Mouse (Mus musculus) forebrain, postnatal 0 days (tissue): ENCODE measurements around the gene Mpz. TPM values are rescaled to one million over a fixed set of nuclear protein-coding genes. Genes with fewer than 3 reads are reported as not detected.

ENCODE experiments used
- ATAC-seq: fragments of 200-750 bp; cut with Nextera tagmentation; 2 replicates; pipeline ENCODE4 v1.8.0; 2017; ENCODE audit warnings: mild to moderate bottlenecking, moderate library complexity
- DNase-seq: peaks from one replicate; pipeline ENCODE4 v3.0.0-alpha.2; 2015
- H3K27ac ChIP-seq: fragments of 300-500 bp; sonication (generic); 2 replicates; pipeline ENCODE4 v1.5.1; 2014; ENCODE audit warnings: low read depth, mild to moderate bottlenecking, antibody characterized with exemption, low read length, moderate library complexity, mixed read lengths
- H3K27me3 ChIP-seq: fragments of 300-500 bp; sonication (generic); 2 replicates; pipeline ENCODE4 v1.6.1; 2014; ENCODE audit warnings: mild to moderate bottlenecking, low read length, mixed read lengths; ENCODE audit not compliant: insufficient read depth
- H3K36me3 ChIP-seq: fragments of 300-500 bp; sonication (generic); 2 replicates; pipeline ENCODE4 v1.6.1; 2014; ENCODE audit warnings: mild to moderate bottlenecking, moderate library complexity; ENCODE audit not compliant: insufficient read depth
- H3K4me1 ChIP-seq: fragments of 300-500 bp; sonication (generic); 2 replicates; pipeline ENCODE4 v1.6.1; 2014; ENCODE audit warnings: antibody characterized with exemption; ENCODE audit not compliant: insufficient read depth
- H3K4me2 ChIP-seq: fragments of 300-500 bp; sonication (generic); 2 replicates; pipeline ENCODE4 v1.6.1; 2014; ENCODE audit warnings: low read depth, mild to moderate bottlenecking, moderate library complexity
- H3K4me3 ChIP-seq: fragments of 300-500 bp; sonication (generic); 2 replicates; pipeline ENCODE4 v1.5.1; 2014; ENCODE audit warnings: low read depth, low read length, mixed read lengths
- H3K9ac ChIP-seq: fragments of 300-500 bp; sonication (generic); 2 replicates; pipeline ENCODE4 v1.6.1; 2014; ENCODE audit warnings: mild to moderate bottlenecking
- H3K9me3 ChIP-seq: fragments of 300-500 bp; sonication (generic); 2 replicates; pipeline ENCODE4 v1.6.1; 2016; ENCODE audit warnings: low read length
- CTCF ChIP-seq: sonication (generic); IDR thresholded peaks from 2 replicates; pipeline ENCODE4 v1.5.1; 2016; ENCODE audit warnings: antibody characterized with exemption, control low read depth, low read depth
- WGBS: fragments of 180-500 bp; shearing (Covaris S2); extraction: QIAGEN DNeasy Blood & Tissue Kit; methylation state at CpG from one replicate; pipeline ENCODE4 v1.1.7; 2014; 5-methylcytosine and 5-hydroxymethylcytosine counted together
- polyA plus RNA-seq: library from polyadenylated mRNA; unstranded; fragments of >200 nt; fragmentation: Nextera tagmentation; extraction: Ambion mirVana; gene quantifications from 2 replicates; pipeline ENCODE4 v1.2.1, GENCODE M21; 2015
- total RNA-seq: library from RNA; depleted of rRNA; stranded (reverse); fragments of >200 nt; gene quantifications from 2 replicates; pipeline ENCODE4 v1.2.3, GENCODE M21; 2014; rRNA removed

Gene Mpz
- total and polyA plus RNA-seq, 2 experiments from 2014 or later: 0.30 to 0.38 TPM

- no peak for ATAC-seq
- no peak overlapping the region for H3K4me3 ChIP-seq
- TF ChIP-seq CTCF: no peak
- DNase-seq: no peak
- no peaks in the 10 kb centered on the region for H3K4me1 ChIP-seq
- no peak overlapping the region for H3K27ac ChIP-seq
- H3K9ac ChIP-seq: no peak overlapping the region
- no peaks in the 10 kb centered on the region for H3K36me3 ChIP-seq
- H3K4me2 ChIP-seq: no peak overlapping the region
- 53% methylated on average over 11 of the region's 11 CpGs for WGBS
- H3K9me3 ChIP-seq: no peaks in the 10 kb centered on the region
- H3K27me3 ChIP-seq: no peaks in the 10 kb centered on the region
Measured at GRCm38 (mm10) chr1:171203471-171204248, 53.1 kb downstream of the Mpz start.

GRCm38 (mm10) chr1:171204249-171204644 is 53.7 kb downstream of the Mpz start:
- no peaks in the 10 kb centered on the region for H3K27me3 ChIP-seq
- H3K36me3 ChIP-seq: no peaks in the 10 kb centered on the region
- TF ChIP-seq CTCF: no peak
- no peaks in the 10 kb centered on the region for H3K4me1 ChIP-seq
- no peak overlapping the region for H3K4me2 ChIP-seq
- no peaks in the 10 kb centered on the region for H3K9me3 ChIP-seq
- no peak overlapping the region for H3K4me3 ChIP-seq
- no peak overlapping the region for H3K9ac ChIP-seq
- DNase-seq: no peak
- no peak for ATAC-seq
- no peak overlapping the region for H3K27ac ChIP-seq
- 66% methylated on average over 7 of the region's 7 CpGs for WGBS

- ATAC-seq (no peak), DNase-seq (no peak)
- Histone ChIP-seq H3K4me3 (no peak overlapping the region), H3K9me3 (no peaks in the 10 kb centered on the region), H3K27me3 (no peaks in the 10 kb centered on the region), H3K4me1 (no peaks in the 10 kb centered on the region), H3K27ac (no peak overlapping the region), H3K4me2 (no peak overlapping the region), H3K9ac (no peak overlapping the region), H3K36me3 (no peaks in the 10 kb centered on the region)
- TF ChIP-seq CTCF: no peak
- 52% methylated on average over 6 of the region's 6 CpGs for WGBS
Measured at GRCm38 (mm10) chr1:171205704-171206493, 55.4 kb downstream of the Mpz start.

DNA sequence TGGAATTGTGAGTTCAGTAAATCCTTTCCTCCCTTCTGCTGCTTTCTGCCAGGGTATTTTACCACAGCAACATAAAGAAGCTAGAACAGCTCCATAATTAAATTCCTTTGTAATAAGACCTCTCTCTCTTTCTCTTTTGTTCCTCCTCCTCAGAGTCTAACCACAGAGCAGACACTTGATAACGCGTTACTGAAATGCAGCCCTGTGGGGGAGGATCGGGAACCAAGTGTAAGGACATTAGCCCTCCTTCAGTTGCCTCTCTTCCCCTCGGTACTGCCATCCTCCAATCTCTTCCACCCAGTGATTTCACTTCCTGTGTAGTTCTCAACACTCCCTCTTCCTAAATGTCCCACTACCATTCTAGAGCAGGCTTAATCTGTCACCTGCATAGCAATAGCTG is 58.9 kb downstream of the Mpz start:
- H3K9me3 ChIP-seq: no peaks in the 10 kb centered on the region
- 6% methylated on average over 4 of the region's 4 CpGs for WGBS
- H3K4me2 ChIP-seq: no peak overlapping the region
- H3K9ac ChIP-seq: no peak overlapping the region
- ATAC-seq (no peak), DNase-seq (no peak)
- no peaks in the 10 kb centered on the region for H3K36me3 ChIP-seq
- H3K4me1 ChIP-seq: no peaks in the 10 kb centered on the region
- H3K4me3 ChIP-seq: no peak overlapping the region
- H3K27ac ChIP-seq: no peak overlapping the region
- TF ChIP-seq CTCF: no peak
- H3K27me3 ChIP-seq: no peaks in the 10 kb centered on the region

Other genes with a start within 250 kb of the Mpz start
- not detected in 2 replicates for gene Fcrlb, start 237.8 kb upstream of the Mpz start, total RNA-seq
- gene Fcrlb, start 237.8 kb upstream of the Mpz start, polyA plus RNA-seq: 0.40 and 1.1 TPM in 2 replicates
- not detected in 2 replicates for gene Fcrla, start 223.1 kb upstream of the Mpz start, total RNA-seq
- 0.11 TPM in 1 of 2 replicates, not detected in the other for gene Fcrla, start 223.1 kb upstream of the Mpz start, polyA plus RNA-seq
- 2.2 and 2.3 TPM in 2 replicates for gene Fcgr2b, start 174.2 kb upstream of the Mpz start, total RNA-seq
- gene Fcgr2b, start 174.2 kb upstream of the Mpz start, polyA plus RNA-seq: 3.8 and 3.9 TPM in 2 replicates
- 0.76 TPM in 1 of 2 replicates, not detected in the other for gene Fcgr4, start 131.8 kb upstream of the Mpz start, total RNA-seq
- 0.44 and 0.67 TPM in 2 replicates for gene Fcgr4, start 131.8 kb upstream of the Mpz start, polyA plus RNA-seq
- gene Fcgr3, start 85.8 kb upstream of the Mpz start, total RNA-seq: 13.5 and 14.9 TPM in 2 replicates
- 13.9 and 14.6 TPM in 2 replicates for gene Fcgr3, start 85.8 kb upstream of the Mpz start, polyA plus RNA-seq
- gene Cfap126, start 36.8 kb upstream of the Mpz start, total RNA-seq: 1.7 and 2.4 TPM in 2 replicates
- gene Cfap126, start 36.8 kb upstream of the Mpz start, polyA plus RNA-seq: 11.7 and 13.7 TPM in 2 replicates
- gene Sdhc, start 108 bp upstream of the Mpz start, total RNA-seq: 195 and 197 TPM in 2 replicates
- gene Sdhc, start 108 bp upstream of the Mpz start, polyA plus RNA-seq: 285 and 302 TPM in 2 replicates
- gene Pcp4l1, start 45.6 kb downstream of the Mpz start, total RNA-seq: 12.3 and 16.2 TPM in 2 replicates
- gene Pcp4l1, start 45.6 kb downstream of the Mpz start, polyA plus RNA-seq: 31.4 and 33.4 TPM in 2 replicates
- gene Nr1i3, start 63.3 kb downstream of the Mpz start, total RNA-seq: not detected in 2 replicates
- 0.16 and 0.19 TPM in 2 replicates for gene Nr1i3, start 63.3 kb downstream of the Mpz start, polyA plus RNA-seq
- 46.5 and 62.7 TPM in 2 replicates for gene Tomm40l, start 71.8 kb downstream of the Mpz start, total RNA-seq
- 39.8 and 41.7 TPM in 2 replicates for gene Tomm40l, start 71.8 kb downstream of the Mpz start, polyA plus RNA-seq
- gene Apoa2, start 74.3 kb downstream of the Mpz start, total RNA-seq: 0.92 and 2.0 TPM in 2 replicates
- 2.7 and 4.0 TPM in 2 replicates for gene Apoa2, start 74.3 kb downstream of the Mpz start, polyA plus RNA-seq
- 7.6 and 11.2 TPM in 2 replicates for gene Fcer1g, start 83.7 kb downstream of the Mpz start, total RNA-seq
- gene Fcer1g, start 83.7 kb downstream of the Mpz start, polyA plus RNA-seq: 33.2 and 37.9 TPM in 2 replicates
- 4.5 and 5.9 TPM in 2 replicates for gene Adamts4, start 99.7 kb downstream of the Mpz start, total RNA-seq
- gene Adamts4, start 99.7 kb downstream of the Mpz start, polyA plus RNA-seq: 2.6 and 5.6 TPM in 2 replicates
- 203 and 270 TPM in 2 replicates for gene Ndufs2, start 100.7 kb downstream of the Mpz start, total RNA-seq
- gene Ndufs2, start 100.7 kb downstream of the Mpz start, polyA plus RNA-seq: 219 and 243 TPM in 2 replicates
- gene B4galt3, start 119.6 kb downstream of the Mpz start, total RNA-seq: 75.1 and 99.3 TPM in 2 replicates
- 104 and 115 TPM in 2 replicates for gene B4galt3, start 119.6 kb downstream of the Mpz start, polyA plus RNA-seq
- 26.6 and 30.6 TPM in 2 replicates for gene Ppox, start 130.5 kb downstream of the Mpz start, total RNA-seq
- gene Ppox, start 130.5 kb downstream of the Mpz start, polyA plus RNA-seq: 21.1 and 23.3 TPM in 2 replicates
- 56.8 and 66.5 TPM in 2 replicates for gene Usp21, start 137.3 kb downstream of the Mpz start, total RNA-seq
- 66.4 and 80.4 TPM in 2 replicates for gene Usp21, start 137.3 kb downstream of the Mpz start, polyA plus RNA-seq
- 96.6 and 123 TPM in 2 replicates for gene Ufc1, start 144.3 kb downstream of the Mpz start, total RNA-seq
- gene Ufc1, start 144.3 kb downstream of the Mpz start, polyA plus RNA-seq: 133 and 150 TPM in 2 replicates
- gene Dedd, start 178.4 kb downstream of the Mpz start, total RNA-seq: 22.5 and 31.1 TPM in 2 replicates
- 42.2 and 44.6 TPM in 2 replicates for gene Dedd, start 178.4 kb downstream of the Mpz start, polyA plus RNA-seq
- 44.9 and 47.6 TPM in 2 replicates for gene Nit1, start 194.9 kb downstream of the Mpz start, total RNA-seq
- gene Nit1, start 194.9 kb downstream of the Mpz start, polyA plus RNA-seq: 42.1 and 48.1 TPM in 2 replicates
- gene Pfdn2, start 195.0 kb downstream of the Mpz start, total RNA-seq: 18.2 and 27.0 TPM in 2 replicates
- 143 and 146 TPM in 2 replicates for gene Pfdn2, start 195.0 kb downstream of the Mpz start, polyA plus RNA-seq
- gene Klhdc9, start 210.1 kb downstream of the Mpz start, total RNA-seq: 4.3 and 5.0 TPM in 2 replicates
- gene Klhdc9, start 210.1 kb downstream of the Mpz start, polyA plus RNA-seq: 5.1 and 6.9 TPM in 2 replicates
- gene Nectin4, start 219.4 kb downstream of the Mpz start, total RNA-seq: 1.0 and 2.0 TPM in 2 replicates
- 1.3 and 1.8 TPM in 2 replicates for gene Nectin4, start 219.4 kb downstream of the Mpz start, polyA plus RNA-seq
- 0.69 and 0.81 TPM in 2 replicates for gene Arhgap30, start 238.2 kb downstream of the Mpz start, total RNA-seq
- 0.53 and 0.65 TPM in 2 replicates for gene Arhgap30, start 238.2 kb downstream of the Mpz start, polyA plus RNA-seq